Mouse (Mus musculus): ENCODE measurements around the gene Uqcrq. TPM values are rescaled to one million over a fixed set of nuclear protein-coding genes. Genes with fewer than 3 reads are reported as not detected.

Gene Uqcrq
- polyA plus RNA-seq, 1 experiment from 2014 or later = 617 TPM

DNA sequence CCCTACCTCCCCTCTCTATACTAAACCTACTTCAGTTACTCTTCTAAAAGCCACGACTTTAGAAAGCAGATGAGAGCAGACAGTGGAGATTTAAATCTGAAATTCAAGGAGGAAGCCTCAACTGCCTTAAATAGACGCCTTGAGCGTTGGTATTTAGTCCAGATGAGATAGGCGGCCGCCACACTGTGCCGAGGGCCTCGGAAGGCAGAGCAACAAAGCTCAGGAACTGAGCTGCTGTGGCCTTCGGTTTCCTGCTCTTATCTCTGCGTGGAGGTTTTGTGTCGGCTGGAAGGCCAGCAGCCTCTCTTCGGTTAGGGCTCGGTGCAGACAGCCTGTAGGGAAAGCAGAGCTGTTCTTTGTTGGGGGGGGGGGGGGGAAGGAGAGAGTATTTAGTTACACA, 11.3 kb upstream of the Uqcrq start:
- Histone ChIP-seq H3K27ac (ENCODE audit: low read length) (no peak overlapping the region), H3K4me1 (ENCODE audit: control insufficient read depth, insufficient read depth, low read length) (no peaks in the 10 kb centered on the region), H3K36me3 (ENCODE audit: control insufficient read depth, insufficient read depth, low read length) (no peaks in the 10 kb centered on the region), H3K9ac (ENCODE audit: low read length) (no peak overlapping the region), H3K4me3 (replicated peaks; ENCODE audit: low read length) (no peak overlapping the region), H3K27me3 (ENCODE audit: control insufficient read depth, insufficient read depth, low read length) (no peaks in the 10 kb centered on the region), H3K4me2 (ENCODE audit: low read depth, low read length) (no peak overlapping the region), H3K9me3 (replicated peaks; ENCODE audit: control insufficient read depth, low read length) (no peaks in the 10 kb centered on the region)
- WGBS = 21% methylated on average over 12 of the region's 12 CpGs
- ATAC-seq (ENCODE audit: insufficient read depth, low FRiP score) = no peak

DNA sequence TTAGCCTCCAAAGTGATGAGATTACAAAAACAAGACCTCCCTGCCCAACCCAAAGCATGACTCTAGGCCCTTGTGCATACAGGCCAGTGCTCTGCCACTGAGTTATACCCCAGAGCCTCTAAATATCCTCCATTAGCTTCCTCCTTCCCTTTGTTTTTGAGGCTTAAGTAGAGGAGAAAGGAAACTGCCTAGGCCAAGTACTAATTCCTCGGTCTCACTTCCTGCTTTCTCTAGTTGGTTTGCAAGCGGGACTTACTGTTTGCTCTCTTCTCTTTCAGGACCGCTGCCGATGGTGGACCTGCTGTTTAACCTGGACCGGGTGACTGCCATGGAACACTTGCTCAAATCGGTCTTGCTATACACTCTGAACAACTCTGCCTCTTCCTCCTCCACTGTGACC, 5.7 kb upstream of the Uqcrq start:
- Histone ChIP-seq H3K4me2 (ENCODE audit: low read depth, low read length) (no peak overlapping the region), H3K4me1 (ENCODE audit: control insufficient read depth, insufficient read depth, low read length) (0 out of 2 replicates have a peak, but pooled peaks cover 4% of the 10 kb centered on the region), H3K9ac (ENCODE audit: low read length) (no peak overlapping the region), H3K36me3 (ENCODE audit: control insufficient read depth, insufficient read depth, low read length) (no peaks in the 10 kb centered on the region), H3K4me3 (replicated peaks; ENCODE audit: low read length) (no peak overlapping the region), H3K9me3 (replicated peaks; ENCODE audit: control insufficient read depth, low read length) (no peaks in the 10 kb centered on the region), H3K27ac (ENCODE audit: low read length) (no peak overlapping the region), H3K27me3 (ENCODE audit: control insufficient read depth, insufficient read depth, low read length) (no peaks in the 10 kb centered on the region)
- ATAC-seq (ENCODE audit: insufficient read depth, low FRiP score) = no peak
- 76% methylated on average over 6 of the region's 6 CpGs for WGBS

GRCm38 (mm10) chr11:53435504-53435903, 4.9 kb upstream of the Uqcrq start:
- Histone ChIP-seq H3K9ac (ENCODE audit: low read length) (no peak overlapping the region), H3K27me3 (ENCODE audit: control insufficient read depth, insufficient read depth, low read length) (no peaks in the 10 kb centered on the region), H3K4me2 (ENCODE audit: low read depth, low read length) (no peak overlapping the region), H3K4me3 (replicated peaks; ENCODE audit: low read length) (no peak overlapping the region), H3K27ac (ENCODE audit: low read length) (no peak overlapping the region), H3K4me1 (ENCODE audit: control insufficient read depth, insufficient read depth, low read length) (0 out of 2 replicates have a peak, but pooled peaks cover 5% of the 10 kb centered on the region), H3K36me3 (ENCODE audit: control insufficient read depth, insufficient read depth, low read length) (no peaks in the 10 kb centered on the region), H3K9me3 (replicated peaks; ENCODE audit: control insufficient read depth, low read length) (no peaks in the 10 kb centered on the region)
- 80% methylated on average over 8 of the region's 8 CpGs for WGBS
- no peak for ATAC-seq (ENCODE audit: insufficient read depth, low FRiP score)

DNA sequence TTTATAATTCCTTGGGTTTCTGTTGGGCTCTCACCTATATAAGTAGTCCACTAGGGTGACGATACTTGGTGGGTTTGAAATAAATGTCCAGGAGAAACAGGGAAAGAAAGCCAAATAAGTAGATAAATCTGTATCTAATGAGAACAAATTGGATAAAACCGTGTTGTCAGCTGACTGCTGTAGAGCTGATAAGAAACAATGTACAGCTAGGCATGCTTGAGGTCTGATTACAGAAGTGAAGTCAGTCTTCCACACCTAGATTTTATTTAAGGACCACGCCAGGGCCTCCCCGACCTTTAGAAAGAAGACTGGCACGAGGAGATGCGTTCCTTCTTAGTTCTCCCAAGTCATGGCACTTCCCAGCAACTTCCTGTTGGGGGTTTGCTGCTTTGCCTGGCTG, 2.4 kb upstream of the Uqcrq start:
- ATAC-seq (ENCODE audit: insufficient read depth, low FRiP score) = no peak
- H3K9me3 ChIP-seq (replicated peaks; ENCODE audit: control insufficient read depth, low read length) = no peaks in the 10 kb centered on the region
- no peaks in the 10 kb centered on the region for H3K27me3 ChIP-seq (ENCODE audit: control insufficient read depth, insufficient read depth, low read length)
- H3K27ac ChIP-seq (ENCODE audit: low read length) = no peak overlapping the region
- H3K4me2 ChIP-seq (ENCODE audit: low read depth, low read length) = no peak overlapping the region
- no peak overlapping the region for H3K9ac ChIP-seq (ENCODE audit: low read length)
- WGBS = 50% methylated on average over 6 of the region's 6 CpGs
- no peak overlapping the region for H3K4me3 ChIP-seq (replicated peaks; ENCODE audit: low read length)
- 0 out of 2 replicates have a peak, but pooled peaks cover 8% of the 10 kb centered on the region for H3K36me3 ChIP-seq (ENCODE audit: control insufficient read depth, insufficient read depth, low read length)
- peaks cover 12% of the 10 kb centered on the region for H3K4me1 ChIP-seq (ENCODE audit: control insufficient read depth, insufficient read depth, low read length)

DNA sequence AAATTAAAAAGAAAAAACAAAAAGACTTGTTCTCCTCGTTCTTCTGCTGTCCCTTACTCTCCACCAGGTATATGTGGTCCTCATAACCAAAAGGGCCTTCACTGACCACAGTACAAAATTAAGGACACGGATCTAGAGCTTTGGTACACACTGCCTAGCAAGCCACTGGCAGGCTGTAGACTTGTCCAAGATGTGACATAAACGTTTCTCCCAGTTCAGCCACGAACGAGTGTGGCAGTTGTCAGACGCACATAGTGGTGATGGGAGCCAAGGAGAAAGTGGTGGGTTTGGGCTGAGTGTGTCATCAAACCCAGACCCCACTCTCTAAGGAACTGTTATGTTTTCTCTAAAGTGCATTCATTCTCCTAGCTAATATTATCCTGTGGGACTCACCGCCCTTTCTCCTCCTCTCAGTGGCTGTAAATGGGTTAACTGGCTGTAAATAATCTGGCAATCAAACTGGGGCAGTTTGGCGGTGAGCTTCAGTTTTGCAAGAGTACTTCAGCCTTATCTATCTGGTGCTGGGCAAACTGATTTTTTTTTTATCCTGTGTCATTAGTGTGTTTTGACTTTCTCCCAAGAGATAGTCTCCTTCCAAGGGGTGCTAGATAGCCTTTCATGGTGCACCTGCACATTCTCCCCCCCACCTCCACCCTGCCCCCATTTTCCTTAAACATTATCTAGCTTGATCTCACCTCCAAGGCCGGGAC, 871 bp upstream of the Uqcrq start:
- Histone ChIP-seq H3K4me2 (ENCODE audit: low read depth, low read length) (peak overlapping the region; percentile 49), H3K4me3 (replicated peaks; ENCODE audit: low read length) (peak overlapping the region; percentile 79), H3K27ac (ENCODE audit: low read length) (peak overlapping the region; percentile 45), H3K9me3 (replicated peaks; ENCODE audit: control insufficient read depth, low read length) (no peaks in the 10 kb centered on the region), H3K9ac (ENCODE audit: low read length) (peak overlapping the region; percentile 91; the same call in 1 of the 2 replicates), H3K4me1 (ENCODE audit: control insufficient read depth, insufficient read depth, low read length) (peaks cover 12% of the 10 kb centered on the region), H3K36me3 (ENCODE audit: control insufficient read depth, insufficient read depth, low read length) (0 out of 2 replicates have a peak, but pooled peaks cover 9% of the 10 kb centered on the region), H3K27me3 (ENCODE audit: control insufficient read depth, insufficient read depth, low read length) (no peaks in the 10 kb centered on the region)
- no peak; the same call in 1 of the 2 replicates for ATAC-seq (ENCODE audit: insufficient read depth, low FRiP score)
- 11% methylated on average over 9 of the region's 9 CpGs for WGBS

DNA sequence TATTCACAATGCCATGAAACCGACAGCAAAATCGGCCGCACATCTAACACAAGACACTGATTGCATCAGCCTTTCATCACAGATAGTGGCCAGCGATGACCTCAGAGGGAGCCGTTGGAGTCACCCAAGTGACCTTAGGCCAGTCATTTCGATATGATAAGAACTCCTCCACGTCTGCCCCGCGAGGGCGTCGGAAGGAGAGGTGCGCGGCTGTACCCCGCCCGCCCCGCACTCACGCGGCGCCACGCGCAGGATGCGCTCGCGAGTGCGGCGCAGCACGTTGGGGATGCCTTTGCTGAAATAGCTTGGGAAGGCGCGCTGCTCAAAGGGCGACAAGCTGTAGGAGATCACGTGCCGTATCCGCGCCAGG, 346 bp downstream of the Uqcrq start:
- H3K9ac ChIP-seq (ENCODE audit: low read length) = peak overlapping the region; percentile 91
- ATAC-seq (ENCODE audit: insufficient read depth, low FRiP score) = peak; percentile 8; the same call in 1 of the 2 replicates
- H3K4me2 ChIP-seq (ENCODE audit: low read depth, low read length) = peak overlapping the region; percentile 66
- H3K36me3 ChIP-seq (ENCODE audit: control insufficient read depth, insufficient read depth, low read length) = 0 out of 2 replicates have a peak, but pooled peaks cover 9% of the 10 kb centered on the region
- no peaks in the 10 kb centered on the region for H3K9me3 ChIP-seq (replicated peaks; ENCODE audit: control insufficient read depth, low read length)
- H3K27ac ChIP-seq (ENCODE audit: low read length) = peak overlapping the region; percentile 48; the same call in 1 of the 2 replicates
- H3K4me1 ChIP-seq (ENCODE audit: control insufficient read depth, insufficient read depth, low read length) = peaks cover 12% of the 10 kb centered on the region
- no peaks in the 10 kb centered on the region for H3K27me3 ChIP-seq (ENCODE audit: control insufficient read depth, insufficient read depth, low read length)
- H3K4me3 ChIP-seq (replicated peaks; ENCODE audit: low read length) = peak overlapping the region; percentile 79
- under 1% methylated on average over 34 of the region's 34 CpGs for WGBS

DNA sequence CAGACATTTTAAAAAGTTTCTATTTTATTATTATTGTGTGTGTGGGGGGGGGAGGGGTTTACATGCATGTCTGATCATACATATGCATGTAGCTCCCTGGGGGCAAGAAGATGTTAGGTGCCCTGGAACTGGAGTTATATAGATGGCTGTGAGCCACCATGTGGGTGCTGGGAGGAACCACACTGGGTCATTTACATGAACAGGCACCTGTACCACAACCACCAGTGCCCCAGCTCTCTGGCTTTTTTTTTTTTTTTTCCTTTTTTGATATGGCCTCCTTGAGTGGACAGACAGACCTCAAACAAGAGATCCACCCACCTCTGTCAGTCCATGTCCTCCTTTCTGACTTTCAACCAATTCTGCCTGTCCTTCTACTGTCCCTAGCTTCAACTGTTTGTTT, 1.4 kb downstream of the Uqcrq start:
- no peak for ATAC-seq (ENCODE audit: insufficient read depth, low FRiP score)

GRCm38 (mm10) chr11:53428716-53429057, 1.9 kb downstream of the Uqcrq start:
- Histone ChIP-seq H3K27me3 (ENCODE audit: control insufficient read depth, insufficient read depth, low read length) (no peaks in the 10 kb centered on the region), H3K4me2 (ENCODE audit: low read depth, low read length) (no peak overlapping the region), H3K9me3 (replicated peaks; ENCODE audit: control insufficient read depth, low read length) (no peaks in the 10 kb centered on the region), H3K4me3 (replicated peaks; ENCODE audit: low read length) (no peak overlapping the region), H3K9ac (ENCODE audit: low read length) (no peak overlapping the region), H3K27ac (ENCODE audit: low read length) (no peak overlapping the region), H3K4me1 (ENCODE audit: control insufficient read depth, insufficient read depth, low read length) (peaks cover 12% of the 10 kb centered on the region), H3K36me3 (ENCODE audit: control insufficient read depth, insufficient read depth, low read length) (0 out of 2 replicates have a peak, but pooled peaks cover 9% of the 10 kb centered on the region)
- 95% methylated on average over 5 of the region's 5 CpGs for WGBS
- ATAC-seq (ENCODE audit: insufficient read depth, low FRiP score) = no peak

More for the DNA sequence above, 1.4 kb downstream of the Uqcrq start:
- Histone ChIP-seq H3K4me2 (ENCODE audit: low read depth, low read length) (peak overlapping the region; percentile 66; the same call in 1 of the 2 replicates), H3K9me3 (replicated peaks; ENCODE audit: control insufficient read depth, low read length) (no peaks in the 10 kb centered on the region), H3K4me3 (replicated peaks; ENCODE audit: low read length) (0 out of 2 replicates have a peak overlapping the region, but pooled peaks have one; percentile 79), H3K4me1 (ENCODE audit: control insufficient read depth, insufficient read depth, low read length) (peaks cover 12% of the 10 kb centered on the region), H3K36me3 (ENCODE audit: control insufficient read depth, insufficient read depth, low read length) (0 out of 2 replicates have a peak, but pooled peaks cover 9% of the 10 kb centered on the region), H3K9ac (ENCODE audit: low read length) (no peak overlapping the region), H3K27me3 (ENCODE audit: control insufficient read depth, insufficient read depth, low read length) (no peaks in the 10 kb centered on the region), H3K27ac (ENCODE audit: low read length) (no peak overlapping the region)

DNA sequence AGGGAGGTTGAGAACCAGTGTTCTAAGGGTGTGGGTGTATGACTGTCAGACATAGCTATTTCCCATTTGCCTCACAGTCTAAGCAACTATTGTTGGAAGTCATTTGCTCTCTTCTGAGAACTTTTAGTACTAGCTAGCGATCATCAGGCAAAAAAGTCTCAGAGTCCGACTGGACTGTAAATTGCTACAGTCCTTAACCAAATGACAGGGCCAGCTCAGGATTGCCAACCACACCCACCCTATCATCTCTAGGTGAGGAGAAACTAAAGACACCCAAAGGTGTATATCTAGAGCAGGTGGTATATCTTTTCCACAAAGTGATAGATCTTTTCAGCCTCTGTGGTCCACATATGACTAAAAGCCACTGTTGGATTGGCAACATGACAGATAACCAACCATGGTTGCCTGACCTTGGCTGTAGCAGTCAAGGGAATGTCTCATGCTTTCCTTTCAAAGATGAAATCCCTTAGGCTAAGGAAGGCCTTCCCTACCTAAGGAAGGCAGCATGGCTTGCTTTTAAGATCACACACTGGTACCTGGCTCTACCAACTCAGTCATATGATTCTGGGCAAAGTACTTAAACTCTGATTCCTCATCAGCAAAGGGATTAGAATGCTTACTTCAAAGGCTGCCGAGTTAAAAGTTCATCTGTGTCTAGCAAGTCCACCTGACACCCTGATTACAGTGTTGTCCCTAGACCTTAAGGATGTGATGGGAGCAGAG, 2.5 kb downstream of the Uqcrq start:
- no peak for ATAC-seq (ENCODE audit: insufficient read depth, low FRiP score)
- 86% methylated on average over 3 of the region's 3 CpGs for WGBS
- no peak overlapping the region for H3K4me2 ChIP-seq (ENCODE audit: low read depth, low read length)
- no peaks in the 10 kb centered on the region for H3K9me3 ChIP-seq (replicated peaks; ENCODE audit: control insufficient read depth, low read length)
- no peaks in the 10 kb centered on the region for H3K27me3 ChIP-seq (ENCODE audit: control insufficient read depth, insufficient read depth, low read length)
- H3K27ac ChIP-seq (ENCODE audit: low read length) = no peak overlapping the region
- H3K9ac ChIP-seq (ENCODE audit: low read length) = no peak overlapping the region
- 0 out of 2 replicates have a peak, but pooled peaks cover 9% of the 10 kb centered on the region for H3K36me3 ChIP-seq (ENCODE audit: control insufficient read depth, insufficient read depth, low read length)
- H3K4me1 ChIP-seq (ENCODE audit: control insufficient read depth, insufficient read depth, low read length) = peaks cover 12% of the 10 kb centered on the region
- no peak overlapping the region for H3K4me3 ChIP-seq (replicated peaks; ENCODE audit: low read length)
